Mouse (Mus musculus) spleen, adult 2 months (tissue): Measurements from ENCODE around the gene Polr1e.

Experiments used
- CTCF ChIP-seq: fragments of 200-500 bp; IDR thresholded peaks from 2 replicates; pipeline ENCODE4 v1.5.1; 2011; ENCODE audit warnings: mild to moderate bottlenecking, inconsistent platforms; ENCODE audit not compliant: insufficient read depth, insufficient read length, insufficient replicate concordance; ENCODE audit errors: extremely low read depth
- POLR2A ChIP-seq: fragments of 200-500 bp; IDR thresholded peaks from 2 replicates; pipeline ENCODE4 v1.6.1; 2011; ENCODE audit warnings: low read depth, low read length, inconsistent platforms

- no peak for TF ChIP-seq POLR2A
- no peak for TF ChIP-seq CTCF
Observed at GRCm38 (mm10) chr4:45047286-45047887, 29.0 kb downstream of the Polr1e start.
